Mouse (Mus musculus) lung, postnatal 36 days (tissue): Measurements from ENCODE around the gene Kdm1b.

Source experiments
- DNase-seq: peaks from one replicate; pipeline ENCODE4 v3.0.0; 2022; ENCODE audit warnings: mixed read lengths

Kdm1b gene

GRCm38 (mm10) chr13:47112924-47113323 lies 69.6 kb downstream of the Kdm1b start:
- DNase-seq: no peak

- no peak for DNase-seq
Observed at GRCm38 (mm10) chr13:47116000-47116399, 72.7 kb downstream of the Kdm1b start.

- no peak for DNase-seq
Observed at GRCm38 (mm10) chr13:47121333-47121889, 78.1 kb downstream of the Kdm1b start.

GRCm38 (mm10) chr13:47122537-47123430 lies 79.5 kb downstream of the Kdm1b start, which contains the start of gene Rnf144b:
Rnf144b (plus strand) TSS chr13:47122656.
- DNase-seq: peak; percentile 28

GRCm38 (mm10) chr13:47124449-47124848 lies 81.2 kb downstream of the Kdm1b start:
- DNase-seq: no peak

GRCm38 (mm10) chr13:47124986-47125385 lies 81.7 kb downstream of the Kdm1b start:
- DNase-seq: no peak

- DNase-seq: no peak
Observed at GRCm38 (mm10) chr13:47125595-47125994, 82.3 kb downstream of the Kdm1b start.

DNA sequence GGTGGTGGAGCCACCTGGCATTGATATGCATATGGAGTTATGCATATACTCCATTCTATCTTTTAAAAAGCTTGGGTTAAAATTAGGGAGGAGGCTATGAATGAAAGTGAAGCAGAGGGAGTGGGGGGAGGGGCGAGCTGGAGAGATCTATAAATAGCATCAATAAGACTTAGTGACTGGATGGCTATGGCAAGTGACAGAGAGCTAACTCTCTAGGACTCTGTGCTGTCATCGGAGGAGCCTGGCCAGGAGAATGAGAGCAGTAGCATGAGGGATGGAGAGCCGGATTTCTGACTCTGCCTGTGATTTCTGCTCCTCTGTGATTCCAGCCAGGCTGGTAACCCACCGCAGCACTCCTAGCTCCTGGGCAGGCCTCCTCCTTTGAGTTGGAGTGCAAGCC lies 85.8 kb downstream of the Kdm1b start:
- DNase-seq: no peak

DNA sequence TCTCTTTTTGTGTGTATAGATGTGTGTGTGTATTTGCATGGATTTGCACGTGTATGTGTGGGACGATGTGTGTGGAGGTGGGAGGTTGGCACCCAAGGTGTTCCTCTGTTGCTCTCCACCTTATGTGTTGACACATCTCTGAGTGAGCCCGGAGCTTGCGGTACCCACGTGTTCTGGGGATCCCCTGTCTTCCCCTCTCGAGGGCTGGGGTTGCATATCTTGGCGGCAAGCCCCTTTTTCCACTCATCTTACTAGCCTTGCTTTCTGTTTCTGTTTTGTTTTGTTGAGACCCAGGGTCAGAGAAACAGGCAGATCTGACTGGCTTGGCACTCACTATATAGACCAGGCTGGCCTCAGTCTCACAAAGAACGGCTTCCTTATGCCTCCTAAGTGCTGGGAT lies 89.8 kb downstream of the Kdm1b start:
- no peak for DNase-seq

DNA sequence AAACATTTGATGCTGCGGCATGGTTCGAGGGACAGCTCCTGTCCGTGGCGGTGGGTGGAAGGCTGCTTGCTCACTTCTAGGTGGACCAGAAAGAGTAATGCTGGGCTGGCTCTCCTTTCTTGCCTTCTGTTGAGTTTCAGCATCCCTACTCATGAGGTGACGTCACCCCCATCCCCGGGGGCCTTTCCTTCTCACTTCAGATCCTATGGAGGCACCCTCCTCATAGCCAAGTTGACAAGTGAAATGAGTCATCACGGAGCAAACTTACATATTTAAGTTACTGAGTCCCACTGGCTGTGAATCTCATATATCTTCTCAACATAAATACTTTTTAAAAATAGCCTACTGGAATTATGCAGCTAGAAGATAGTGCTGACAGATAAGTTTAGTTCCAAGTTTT lies 91.5 kb downstream of the Kdm1b start:
- DNase-seq: no peak
